Mouse (Mus musculus): Measurements from ENCODE around the gene Gopc. TPM values are rescaled to one million over a fixed set of nuclear protein-coding genes. Genes with fewer than 3 reads are reported as not detected.
"Not testable (repeated sequence)": the region's sequence is repeated elsewhere in the genome, so short reads cannot be mapped to it uniquely, and the experiment has no call there.

Gopc gene
- polyA plus RNA-seq, 1 experiment from 2014 or later = 26.2 TPM

GRCm38 (mm10) chr10:52373834-52374233, 8.1 kb downstream of the Gopc start:
- in situ Hi-C loops (cut with MboI; ENCODE audit: low pct_unique_long_range_greater_than_20kb) = no loop called here
- TF ChIP-seq CTCF (IDR thresholded peaks at IDR 0.05) = no peak
- CTCF ChIA-PET = no interaction called here
- H3K27me3 ChIP-seq = no peaks in the 10 kb centered on the region
- ATAC-seq (no peak), DNase-seq (ENCODE audit: low read depth, low spot score) (no peak)
- POLR2A ChIA-PET = no interaction called here

DNA sequence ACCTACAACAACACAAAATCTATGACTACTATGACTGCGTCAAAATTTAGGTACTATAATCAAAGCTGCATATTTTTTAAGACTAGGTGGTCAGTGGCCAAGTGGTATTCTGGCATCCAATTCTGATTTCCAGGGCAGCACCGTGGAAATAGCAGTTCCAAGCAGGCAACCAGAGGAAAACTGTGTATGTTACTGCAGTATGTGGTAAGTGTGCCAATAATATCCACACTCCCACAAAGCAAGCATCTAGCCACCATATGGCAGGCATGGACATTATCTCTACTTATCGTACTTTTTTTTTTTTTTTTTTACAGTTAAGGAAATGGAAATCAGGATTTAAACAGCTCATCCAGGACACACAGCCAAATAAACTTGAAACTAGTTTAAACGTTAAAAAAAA, 13.5 kb downstream of the Gopc start:
- CTCF ChIA-PET = no interaction called here
- no peak for DNase-seq (ENCODE audit: low read depth, low spot score)
- H3K27me3 ChIP-seq = no peaks in the 10 kb centered on the region
- ATAC-seq = no peak
- POLR2A ChIA-PET = interaction anchor here (0.7 kb wide), 1 partner anchor 74 kb away, joined by 3 read pairs; no protein-coding TSS in a partner anchor
- in situ Hi-C loops (cut with MboI; ENCODE audit: low pct_unique_long_range_greater_than_20kb) = no loop called here
- TF ChIP-seq CTCF (IDR thresholded peaks at IDR 0.05) = no peak

- CTCF ChIA-PET = interaction anchor here (1.2 to 3.0 kb wide), 2 partner anchors 16 to 20 kb away, joined by 3 to 11 read pairs; no protein-coding TSS in a partner anchor
- TF ChIP-seq CTCF (IDR thresholded peaks at IDR 0.05) = no peak
- POLR2A ChIA-PET = interaction anchor here (0.6 kb wide), 1 partner anchor 15 kb away, joined by 3 read pairs; no protein-coding TSS in a partner anchor
- DNase-seq (ENCODE audit: low read depth, low spot score) = no peak
- in situ Hi-C loops (cut with MboI; ENCODE audit: low pct_unique_long_range_greater_than_20kb) = no loop called here
- no peaks in the 10 kb centered on the region for H3K27me3 ChIP-seq
- ATAC-seq = no peak
Measured at GRCm38 (mm10) chr10:52360862-52361609, 20.9 kb downstream of the Gopc start.

DNA sequence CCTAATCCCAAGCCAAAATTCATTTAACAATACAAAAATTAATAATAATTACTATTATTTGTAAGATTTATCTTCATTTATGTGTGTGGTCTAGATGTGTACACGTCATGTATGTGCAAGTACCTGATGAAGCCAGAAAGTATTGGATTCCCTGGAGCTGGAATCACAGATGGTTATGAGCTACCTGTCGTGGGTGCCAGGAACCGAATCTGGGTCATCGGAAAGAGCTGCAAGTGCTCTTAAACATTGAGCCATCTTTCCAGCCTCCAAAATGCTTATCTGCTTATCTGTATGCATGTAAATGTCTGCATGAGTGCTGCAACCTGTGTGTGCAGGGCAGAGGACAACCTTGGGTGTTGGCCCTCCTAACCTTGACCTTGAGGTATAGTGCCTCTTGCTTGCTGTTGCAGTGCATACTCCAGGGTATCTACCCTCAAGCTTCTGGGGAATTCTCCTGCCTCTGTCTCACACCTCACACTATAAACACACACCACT, 21.6 kb downstream of the Gopc start:
- DNase-seq (ENCODE audit: low read depth, low spot score) (no peak), ATAC-seq (no peak)
- TF ChIP-seq CTCF (IDR thresholded peaks at IDR 0.05) = no peak
- no peaks in the 10 kb centered on the region for H3K27me3 ChIP-seq
- ChIA-PET CTCF (interaction anchor here (3.0 kb wide), 1 partner anchor 20 kb away, joined by 11 read pairs; no protein-coding TSS in a partner anchor), POLR2A (no interaction called here)
- in situ Hi-C loops (cut with MboI; ENCODE audit: low pct_unique_long_range_greater_than_20kb) = no loop called here

GRCm38 (mm10) chr10:52358467-52358866, 23.5 kb downstream of the Gopc start, which contains the start of gene Gm26741:
Gene Gm26741, plus strand, starts transcription at chr10:52358767.
- DNase-seq (ENCODE audit: low read depth, low spot score) (no peak), ATAC-seq (no peak)
- ChIA-PET CTCF (interaction anchor here (1.0 to 1.8 kb wide), 3 partner anchors 19 to 141 kb away, joined by 3 to 4 read pairs (median 3); no protein-coding TSS in a partner anchor), POLR2A (no interaction called here)
- no peaks in the 10 kb centered on the region for H3K27me3 ChIP-seq
- no peak for TF ChIP-seq CTCF (IDR thresholded peaks at IDR 0.05)
- in situ Hi-C loops (cut with MboI; ENCODE audit: low pct_unique_long_range_greater_than_20kb) = no loop called here

DNA sequence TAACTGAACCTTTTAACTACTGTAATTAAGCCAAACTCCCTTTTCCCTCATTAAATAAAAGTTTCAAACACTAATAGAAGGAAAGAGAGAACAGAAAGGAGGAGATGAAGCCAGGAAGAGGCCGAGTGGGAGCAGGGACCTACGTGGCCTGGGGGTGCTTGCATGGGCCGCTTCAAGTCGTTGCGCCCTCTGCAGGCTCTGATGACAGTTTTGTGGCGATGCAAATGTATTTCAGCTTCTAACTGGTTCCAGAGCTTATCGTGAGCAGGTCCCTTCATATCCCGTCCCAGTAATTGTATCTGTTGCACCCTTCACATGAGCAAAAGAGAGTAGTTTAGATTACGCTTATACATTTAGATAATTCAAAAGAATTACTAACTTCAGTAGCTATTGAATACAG, 28.7 kb downstream of the Gopc start:
- in situ Hi-C loops (cut with MboI; ENCODE audit: low pct_unique_long_range_greater_than_20kb) = no loop called here
- no peaks in the 10 kb centered on the region for H3K27me3 ChIP-seq
- DNase-seq (ENCODE audit: low read depth, low spot score) (no peak), ATAC-seq (no peak)
- TF ChIP-seq CTCF (IDR thresholded peaks at IDR 0.05) = no peak
- POLR2A ChIA-PET = interaction anchor here (1.0 kb wide), 1 partner anchor 9 kb away, joined by 3 read pairs; no protein-coding TSS in a partner anchor
- CTCF ChIA-PET = interaction anchor here (1.4 to 1.5 kb wide), 2 partner anchors 10 to 13 kb away, joined by 3 to 7 read pairs; no protein-coding TSS in a partner anchor

GRCm38 (mm10) chr10:52343324-52343723, 38.6 kb downstream of the Gopc start:
- H3K27me3 ChIP-seq; CTCF ChIA-PET; DNase-seq (ENCODE audit: low read depth, low spot score); in situ Hi-C loops (cut with MboI; ENCODE audit: low pct_unique_long_range_greater_than_20kb); POLR2A ChIA-PET; ATAC-seq: not testable (repeated sequence)

DNA sequence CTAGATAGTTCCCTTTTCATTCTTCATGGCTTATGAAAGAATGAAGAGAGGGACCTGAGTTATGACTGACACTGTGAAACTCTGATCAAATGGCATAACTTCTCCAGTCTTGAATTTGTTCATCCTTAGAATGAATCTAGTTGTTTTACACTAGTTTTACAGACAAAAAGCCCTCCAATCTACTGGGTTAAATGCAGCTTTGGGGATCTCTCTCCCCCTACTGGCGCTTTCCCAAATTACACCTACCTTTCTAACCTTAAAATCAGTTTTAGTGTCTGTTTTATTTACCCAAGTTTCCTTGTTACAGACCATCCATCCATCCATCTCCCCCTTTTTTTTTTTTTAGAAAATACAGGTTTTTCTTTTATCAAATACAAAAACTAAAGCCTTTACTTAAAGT, 50.9 kb downstream of the Gopc start:
- H3K27me3 ChIP-seq = no peaks in the 10 kb centered on the region
- ATAC-seq = no peak
- in situ Hi-C loops (cut with MboI; ENCODE audit: low pct_unique_long_range_greater_than_20kb) = loop anchor here (5.0 kb wide), 1 partner anchor 104 kb away; no protein-coding TSS in a partner anchor
- peak; percentile 6 for DNase-seq (ENCODE audit: low read depth, low spot score)
- ChIA-PET CTCF (interaction anchor here (0.8 to 2.4 kb wide), 10 partner anchors 46 to 227 kb away, joined by 3 to 22 read pairs (median 3); partner anchors contain the start of gene Dcbld1), POLR2A (no interaction called here)
- TF ChIP-seq CTCF (IDR thresholded peaks at IDR 0.05) = peak; percentile 64

DNA sequence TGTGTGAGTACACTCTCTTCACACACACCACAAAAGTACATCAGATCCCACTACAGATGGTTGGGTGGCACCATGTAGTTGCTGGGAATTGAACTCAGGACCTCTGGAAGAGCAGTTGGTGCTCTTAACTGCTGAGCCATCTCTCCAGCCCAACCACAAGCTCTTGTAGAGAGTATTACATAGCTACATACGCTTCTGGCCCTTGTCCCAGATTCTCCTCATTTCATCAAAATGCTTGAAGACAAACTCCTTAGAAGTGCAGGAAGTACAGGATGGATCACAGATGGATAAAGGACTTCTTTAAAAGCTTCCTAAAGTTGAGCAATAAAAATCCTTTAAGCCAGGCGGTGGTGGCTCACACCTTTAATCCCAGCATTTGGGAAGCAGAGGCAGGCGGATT, 60.0 kb downstream of the Gopc start:
- ChIA-PET CTCF (interaction anchor here (1.0 kb wide), 1 partner anchor 106 kb away, joined by 3 read pairs; no protein-coding TSS in a partner anchor), POLR2A (no interaction called here)
- no peaks in the 10 kb centered on the region for H3K27me3 ChIP-seq
- TF ChIP-seq CTCF (IDR thresholded peaks at IDR 0.05) = no peak
- in situ Hi-C loops (cut with MboI; ENCODE audit: low pct_unique_long_range_greater_than_20kb) = no loop called here
- DNase-seq (ENCODE audit: low read depth, low spot score) (no peak), ATAC-seq (no peak)

DNA sequence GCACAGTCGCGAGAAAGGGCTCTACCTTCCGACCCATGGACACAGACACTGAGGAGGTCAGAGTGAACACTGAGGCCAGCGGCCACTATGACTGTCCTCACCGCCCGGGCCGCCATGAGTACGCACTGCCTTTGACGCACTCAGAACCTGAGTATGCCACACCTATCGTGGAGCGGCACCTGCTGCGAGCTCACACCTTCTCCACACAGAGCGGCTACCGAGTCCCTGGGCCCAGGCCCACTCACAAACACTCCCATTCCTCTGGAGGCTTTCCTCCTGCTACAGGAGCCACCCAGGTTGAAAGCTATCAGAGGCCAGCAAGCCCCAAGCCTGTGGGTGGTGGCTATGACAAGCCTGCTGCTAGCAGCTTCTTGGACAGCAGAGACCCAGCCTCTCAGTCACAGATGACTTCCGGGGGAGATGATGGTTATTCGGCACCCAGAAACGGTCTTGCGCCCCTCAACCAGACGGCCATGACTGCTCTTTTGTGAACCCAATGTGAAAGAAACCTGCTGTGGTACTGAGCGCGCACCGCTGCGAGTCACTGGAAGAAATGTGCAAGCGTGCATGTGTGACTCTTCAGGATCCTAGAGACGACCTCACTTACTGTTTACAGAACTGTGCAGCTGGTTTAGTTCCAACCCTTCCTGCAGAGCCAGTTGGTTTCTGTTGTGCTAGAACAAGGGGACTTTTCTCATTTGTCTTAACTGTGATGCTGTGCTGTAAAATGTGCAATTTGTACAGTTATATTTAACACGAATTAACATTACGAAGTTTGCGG, 62.2 kb downstream of the Gopc start:
- no peaks in the 10 kb centered on the region for H3K27me3 ChIP-seq
- ChIA-PET CTCF (interaction anchor here (1.1 to 1.7 kb wide), 2 partner anchors 9 to 103 kb away, joined by 3 to 4 read pairs; no protein-coding TSS in a partner anchor), POLR2A (no interaction called here)
- ATAC-seq (no peak), DNase-seq (ENCODE audit: low read depth, low spot score) (no peak)
- in situ Hi-C loops (cut with MboI; ENCODE audit: low pct_unique_long_range_greater_than_20kb) = no loop called here
- TF ChIP-seq CTCF (IDR thresholded peaks at IDR 0.05) = no peak
